Mouse (Mus musculus) liver, embryonic 14.5 days (tissue): Measurements from ENCODE around the gene Tnfrsf9. TPM values are rescaled to one million over a fixed set of nuclear protein-coding genes. Genes with fewer than 3 reads are reported as not detected.

ENCODE experiments used
- ATAC-seq: fragments of 200-750 bp; cut with Nextera tagmentation; 2 replicates; pipeline ENCODE4 v1.8.0; 2017; ENCODE audit warnings: moderate number of reproducible peaks, mild to moderate bottlenecking, moderate library complexity; ENCODE audit not compliant: insufficient read depth
- DNase-seq, 3 experiments: peaks; one replicate each; pipeline ENCODE4 v3.0.0-alpha.2; 2012 to 2013; ENCODE audit warnings: low read depth in 3 of 3, low spot score in 3 of 3
- H3K27ac ChIP-seq: fragments of 300-500 bp; sonication (generic); 2 replicates; pipeline ENCODE4 v1.5.1; 2014; ENCODE audit warnings: moderate library complexity, mild to moderate bottlenecking, control low read depth, inconsistent platforms
- H3K27me3 ChIP-seq: fragments of 300-500 bp; sonication (generic); 2 replicates; pipeline ENCODE4 v1.6.1; 2014; ENCODE audit warnings: mild to moderate bottlenecking, low read length, moderate library complexity; ENCODE audit not compliant: control insufficient read depth, insufficient read depth
- H3K36me3 ChIP-seq: fragments of 300-500 bp; sonication (generic); replicated peaks from 2 replicates; pipeline ENCODE4 v1.6.1; 2014; ENCODE audit warnings: low read depth; ENCODE audit not compliant: control insufficient read depth, insufficient read depth
- H3K4me1 ChIP-seq, 2 experiments: fragments of 200-500 bp in 1 of 2; fragments of 300-500 bp in 1 of 2; sonication (generic) in 1 of 2; replicated peaks; 2 replicates each; pipeline ENCODE4 v1.6.1; 2012 to 2014; ENCODE audit warnings: antibody characterized with exemption in 1 of 2, inconsistent platforms in 1 of 2, low read length in 1 of 2; ENCODE audit not compliant: control insufficient read depth in 2 of 2, insufficient read depth in 2 of 2
- H3K4me2 ChIP-seq: fragments of 300-500 bp; sonication (generic); 2 replicates; pipeline ENCODE4 v1.6.1; 2014; ENCODE audit warnings: low read depth, mild to moderate bottlenecking, control low read depth, moderate library complexity
- H3K4me3 ChIP-seq, 2 experiments: fragments of 200-500 bp in 1 of 2; fragments of 300-500 bp in 1 of 2; sonication (generic) in 1 of 2; 2 replicates each; pipeline ENCODE4 v1.5.1; 2012 to 2014; ENCODE audit warnings: low read depth in 2 of 2, low read length in 2 of 2, mild to moderate bottlenecking in 2 of 2, control low read depth in 1 of 2, inconsistent platforms in 1 of 2, moderate library complexity in 1 of 2; ENCODE audit not compliant: insufficient read depth in 1 of 2
- H3K9ac ChIP-seq: fragments of 300-500 bp; sonication (generic); replicated peaks from 2 replicates; pipeline ENCODE4 v1.6.1; 2014; ENCODE audit warnings: mild to moderate bottlenecking, control low read depth, moderate library complexity
- H3K9me3 ChIP-seq: fragments of 300-500 bp; sonication (generic); 2 replicates; pipeline ENCODE4 v1.6.1; 2016; ENCODE audit warnings: low read length, mixed read lengths; ENCODE audit not compliant: control insufficient read depth
- CTCF ChIP-seq: IDR thresholded peaks from 2 replicates; pipeline ENCODE4 v1.5.1; 2016; ENCODE audit warnings: antibody characterized with exemption, low read depth, control low read depth
- EP300 ChIP-seq: IDR thresholded peaks from 2 replicates; pipeline ENCODE4 v1.6.1; 2016; ENCODE audit warnings: antibody characterized with exemption, low read depth
- WGBS: fragments of 180-500 bp; shearing (Covaris S2); extraction: QIAGEN DNeasy Blood & Tissue Kit; methylation state at CpG from one replicate; pipeline ENCODE4 v1.1.7; 2014; ENCODE audit not compliant: insufficient replicate concordance; 5-methylcytosine and 5-hydroxymethylcytosine counted together
- polyA plus RNA-seq, 2 experiments: library from polyadenylated mRNA; depleted of rRNA in 1 of 2; stranded (reverse) in 1 of 2; unstranded in 1 of 2; fragments of >200 nt; fragmentation: Nextera tagmentation in 1 of 2; extraction: Ambion mirVana in 1 of 2; gene quantifications; 2 replicates each; pipeline versions ENCODE4 v1.2.1 to v1.2.3; 2012 to 2014

Gene Tnfrsf9
- polyA plus RNA-seq, 2 experiments: 0.08 TPM; not detected in 1

- H3K4me3 ChIP-seq: no peak overlapping the region
- H3K4me2 ChIP-seq: no peak overlapping the region
- ATAC-seq: no peak
- no peaks in the 10 kb centered on the region for H3K36me3 ChIP-seq
- no peaks in the 10 kb centered on the region; a peak in 1 of 4 replicates for H3K4me1 ChIP-seq
- H3K27ac ChIP-seq: no peak overlapping the region
- 66% methylated on average over 1 of the region's 1 CpGs for whole genome bisulfite sequencing
- TF ChIP-seq EP300 (no peak), CTCF (no peak)
- no peaks in the 10 kb centered on the region for H3K9me3 ChIP-seq
- H3K9ac ChIP-seq: no peak overlapping the region
- DNase-seq: no peak
- no peaks in the 10 kb centered on the region for H3K27me3 ChIP-seq
These were observed 42.7 kb downstream of the Tnfrsf9 start for GRCm38 (mm10) chr4:150957106-150957458.

- no peaks in the 10 kb centered on the region for H3K9me3 ChIP-seq
- no peaks in the 10 kb centered on the region for H3K36me3 ChIP-seq
- H3K9ac ChIP-seq: no peak overlapping the region
- no peak overlapping the region for H3K4me3 ChIP-seq
- H3K4me1 ChIP-seq: no peaks in the 10 kb centered on the region; a peak in 1 of 4 replicates
- H3K27ac ChIP-seq: no peak overlapping the region
- no peak overlapping the region for H3K4me2 ChIP-seq
- H3K27me3 ChIP-seq: no peaks in the 10 kb centered on the region
- WGBS: 48% methylated on average over 7 of the region's 7 CpGs
- TF ChIP-seq CTCF: no peak
- ATAC-seq (no peak), DNase-seq (no peak)
These were observed 44.2 kb downstream of the Tnfrsf9 start for GRCm38 (mm10) chr4:150958536-150958935.

GRCm38 (mm10) chr4:150962231-150962630, 47.9 kb downstream of the Tnfrsf9 start:
- peaks cover 0 to 4% of the 10 kb centered on the region in 2 experiments; a peak in 2 of 4 replicates for H3K4me1 ChIP-seq
- no peaks in the 10 kb centered on the region for H3K36me3 ChIP-seq
- H3K4me3 ChIP-seq: no peak overlapping the region
- H3K4me2 ChIP-seq: no peak overlapping the region
- no peak overlapping the region for H3K9ac ChIP-seq
- H3K9me3 ChIP-seq: no peaks in the 10 kb centered on the region
- ATAC-seq: no peak
- DNase-seq: no peak
- H3K27me3 ChIP-seq: no peaks in the 10 kb centered on the region
- no peak for TF ChIP-seq CTCF
- no peak for TF ChIP-seq EP300
- H3K27ac ChIP-seq: no peak overlapping the region
- WGBS: 50% methylated on average over 6 of the region's 6 CpGs

GRCm38 (mm10) chr4:150963711-150964110, 49.3 kb downstream of the Tnfrsf9 start:
- no peak overlapping the region for H3K4me2 ChIP-seq
- H3K9me3 ChIP-seq: no peaks in the 10 kb centered on the region
- TF ChIP-seq EP300: no peak
- no peak for TF ChIP-seq CTCF
- 58% methylated on average over 2 of the region's 2 CpGs for WGBS
- ATAC-seq (no peak), DNase-seq (no peak)
- H3K27ac ChIP-seq: no peak overlapping the region
- no peak overlapping the region for H3K9ac ChIP-seq
- H3K4me3 ChIP-seq: no peak overlapping the region
- no peaks in the 10 kb centered on the region for H3K36me3 ChIP-seq
- H3K27me3 ChIP-seq: no peaks in the 10 kb centered on the region
- H3K4me1 ChIP-seq: peaks cover 0 to 4% of the 10 kb centered on the region in 2 experiments; a peak in 2 of 4 replicates

- H3K9me3 ChIP-seq: no peaks in the 10 kb centered on the region
- H3K4me1 ChIP-seq: peaks cover 0 to 4% of the 10 kb centered on the region in 2 experiments; a peak in 1 of 4 replicates
- 7% methylated on average over 25 of the region's 25 CpGs for WGBS
- H3K27me3 ChIP-seq: no peaks in the 10 kb centered on the region
- H3K9ac ChIP-seq: no peak overlapping the region
- no peaks in the 10 kb centered on the region for H3K36me3 ChIP-seq
- no peak overlapping the region for H3K27ac ChIP-seq
- peak overlapping the region; percentile 11 to 19; a peak in 1 of 4 replicates for H3K4me3 ChIP-seq
- peak; percentile 87 for TF ChIP-seq CTCF
- no peak for TF ChIP-seq EP300
- H3K4me2 ChIP-seq: peak overlapping the region; percentile 48
- peak; percentile 71; the same call in 1 of the 2 replicates for ATAC-seq
- DNase-seq: peak; percentile 63 to 67 (median 64)
These were observed 50.5 kb downstream of the Tnfrsf9 start for GRCm38 (mm10) chr4:150964635-150965554.
